Mouse (Mus musculus): ENCODE data around the gene Chaf1a. TPM values are rescaled to one million over a fixed set of nuclear protein-coding genes. Genes with fewer than 3 reads are reported as not detected.

The Chaf1a gene
- total and polyA plus RNA-seq, 3 experiments: 49.5 to 116 TPM; not detected in 1

DNA sequence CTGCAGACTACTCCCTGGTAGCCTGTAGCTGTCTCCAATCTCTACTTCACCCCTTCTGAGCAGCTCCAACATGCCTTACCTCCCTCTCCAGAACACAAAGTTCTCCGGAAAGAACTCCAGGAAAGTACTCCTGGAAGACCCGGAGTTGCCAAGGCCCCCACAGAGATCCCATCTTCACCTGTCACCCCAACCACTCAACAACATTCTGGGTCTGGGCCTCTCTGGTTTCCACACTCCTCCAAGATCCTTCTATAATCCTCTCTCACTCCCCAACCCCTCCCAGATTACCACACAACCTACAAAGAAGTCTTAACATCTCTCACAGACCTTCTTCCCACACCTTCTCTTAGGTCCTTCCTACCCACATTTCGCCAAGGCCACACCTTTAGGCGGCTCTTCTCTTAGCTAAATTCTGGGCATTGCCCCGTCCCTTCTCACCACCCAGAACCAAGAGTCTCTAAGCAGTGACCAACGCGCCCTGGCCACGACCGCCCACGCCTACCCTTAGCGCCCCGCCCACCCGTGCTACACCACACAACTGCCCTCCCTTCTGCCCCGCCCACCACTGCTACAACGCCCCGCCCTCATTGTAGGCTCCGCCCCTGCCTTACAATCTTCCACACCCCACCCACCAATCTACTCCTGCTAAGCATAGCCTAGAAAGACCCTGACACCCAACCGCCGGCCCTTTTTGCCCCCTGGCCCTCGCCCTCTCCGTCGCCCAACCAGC, 34.0 kb downstream of the Chaf1a start:
- no peaks in the 10 kb centered on the region for H3K27me3 ChIP-seq (ENCODE audit: control insufficient read depth in 1 of 2, insufficient read depth in 2 of 2, low read length in 2 of 2)
- peaks cover 2% of the 10 kb centered on the region; the same call in 1 of the 2 replicates for H3K79me2 ChIP-seq (ENCODE audit: control insufficient read depth, insufficient read depth, low read length, poor library complexity)
- peak overlapping the region; percentile 88 to 92 for H3K4me3 ChIP-seq (ENCODE audit: control insufficient read depth in 1 of 2, insufficient read depth in 1 of 2, low read depth in 2 of 2, low read length in 2 of 2)
- no peak for TF ChIP-seq GATA1 (IDR thresholded peaks at IDR 0.05; ENCODE audit: low read depth, low read length)
- 0 out of 2 replicates have a peak, but pooled peaks have one; percentile 43 for TF ChIP-seq ZMIZ1 (IDR thresholded peaks at IDR 0.05; ENCODE audit: low read depth, low read length)
- peak overlapping the region; percentile 95 for H3K27ac ChIP-seq (ENCODE audit: control insufficient read depth, low read depth, low read length)
- H3K4me1 ChIP-seq (ENCODE audit: control insufficient read depth in 1 of 2, insufficient read depth in 2 of 2, low read length in 2 of 2): peaks cover 0 to 15% of the 10 kb centered on the region in 2 experiments; a peak in 2 of 4 replicates
- H3K9ac ChIP-seq (ENCODE audit: control insufficient read depth, low read depth, low read length, poor library complexity, severe bottlenecking): peak overlapping the region; percentile 95
- DNase-seq (ENCODE audit: low read depth, low spot score): peak; percentile 91
- H3K36me3 ChIP-seq (ENCODE audit: control insufficient read depth in 1 of 2, insufficient read depth in 2 of 2, low read length in 2 of 2): peaks cover 0 to 6% of the 10 kb centered on the region in 2 experiments; a peak in 2 of 4 replicates
- no peaks in the 10 kb centered on the region for H3K9me3 ChIP-seq (replicated peaks; ENCODE audit: insufficient read depth, low read length)

DNA sequence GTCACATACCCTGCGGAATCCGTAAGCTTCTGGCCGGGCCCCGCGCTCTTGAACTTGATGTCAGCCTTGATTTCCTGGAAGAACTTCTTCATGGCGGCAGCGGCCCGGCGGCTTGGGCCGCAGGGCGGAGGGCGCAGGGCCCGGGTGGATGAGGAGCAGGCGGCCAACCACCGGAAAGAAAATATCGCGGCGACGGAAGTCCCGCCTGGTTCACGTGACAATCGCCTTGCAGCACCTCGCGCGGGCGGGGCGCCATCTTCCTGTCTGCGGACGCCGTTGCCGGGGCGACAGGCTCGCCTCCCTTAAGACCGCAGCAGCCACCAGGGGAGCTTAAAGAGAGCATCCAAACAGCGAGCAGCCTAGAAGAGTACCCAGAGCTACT, 34.6 kb downstream of the Chaf1a start, which contains the start of gene Ubxn6:
Gene Ubxn6, minus strand, starts transcription at position 202 of the 382 bp plus-strand sequence.
- peaks cover 4% of the 10 kb centered on the region for H3K79me2 ChIP-seq (ENCODE audit: control insufficient read depth, insufficient read depth, low read length, poor library complexity)
- H3K36me3 ChIP-seq (ENCODE audit: control insufficient read depth in 1 of 2, insufficient read depth in 2 of 2, low read length in 2 of 2): peaks cover 0 to 6% of the 10 kb centered on the region in 2 experiments; a peak in 2 of 4 replicates
- no peaks in the 10 kb centered on the region for H3K27me3 ChIP-seq (ENCODE audit: control insufficient read depth in 1 of 2, insufficient read depth in 2 of 2, low read length in 2 of 2)
- TF ChIP-seq GABPA (IDR thresholded peaks at IDR 0.05; ENCODE audit: low read depth, low read length): no peak
- TF ChIP-seq NRF1 (IDR thresholded peaks at IDR 0.05; ENCODE audit: insufficient read depth, low read depth, low read length, poor library complexity, severe bottlenecking): 0 out of 2 replicates have a peak, but pooled peaks have one; percentile 7
- peak; percentile 51; the same call in 1 of the 2 replicates for TF ChIP-seq ETS1 (IDR thresholded peaks at IDR 0.05; ENCODE audit: low read depth, low read length)
- TF ChIP-seq POLR2AphosphoS5 (IDR thresholded peaks at IDR 0.05; ENCODE audit: borderline replicate concordance, low read depth, low read length): no peak
- TF ChIP-seq NELFE (IDR thresholded peaks at IDR 0.05; ENCODE audit: low read depth, low read length): peak; percentile 46; the same call in 1 of the 2 replicates
- TF ChIP-seq USF1 (IDR thresholded peaks at IDR 0.05; ENCODE audit: low read depth, low read length): peak; percentile 97
- peak; percentile 99 for TF ChIP-seq BHLHE40 (IDR thresholded peaks at IDR 0.05; ENCODE audit: borderline replicate concordance, low read depth, low read length)
- TF ChIP-seq USF2 (IDR thresholded peaks at IDR 0.05; ENCODE audit: borderline replicate concordance in 1 of 2, insufficient read depth in 1 of 2, low read depth in 1 of 2, low read length in 2 of 2): peak in 1 of 2 experiments; percentile 71; a peak in 2 of 4 replicates
- TF ChIP-seq MAZ (IDR thresholded peaks at IDR 0.05; ENCODE audit: low read depth, low read length): peak; percentile 96
- TF ChIP-seq TBP (IDR thresholded peaks at IDR 0.05; ENCODE audit: low read depth, low read length): 0 out of 2 replicates have a peak, but pooled peaks have one; percentile 39
- TF ChIP-seq MXI1 (IDR thresholded peaks at IDR 0.05; ENCODE audit: low read depth, low read length): peak; percentile 96
- TF ChIP-seq MAFK (IDR thresholded peaks at IDR 0.05; ENCODE audit: borderline replicate concordance, low read depth, low read length): no peak
- TF ChIP-seq RAD21 (IDR thresholded peaks at IDR 0.05; ENCODE audit: low read depth, low read length): no peak
- TF ChIP-seq ZNF384 (IDR thresholded peaks at IDR 0.05; ENCODE audit: low read depth, low read length): no peak
- no peak; the same call in 1 of the 2 replicates for TF ChIP-seq POLR2AphosphoS2 (IDR thresholded peaks at IDR 0.05; ENCODE audit: low read length)
- no peak for TF ChIP-seq UBTF (IDR thresholded peaks at IDR 0.05; ENCODE audit: borderline replicate concordance, insufficient read depth, low read depth, low read length)
- no peak for TF ChIP-seq E2F4 (IDR thresholded peaks at IDR 0.05; ENCODE audit: borderline replicate concordance, low read depth, low read length)
- peak; percentile 89 for TF ChIP-seq HCFC1 (IDR thresholded peaks at IDR 0.05; ENCODE audit: low read depth, low read length)
- TF ChIP-seq POLR2A (IDR thresholded peaks at IDR 0.05; ENCODE audit: control insufficient read depth in 1 of 2, insufficient read depth in 1 of 2, low read depth in 1 of 2, low read length in 2 of 2, poor library complexity in 1 of 2): peak; percentile 75 to 77; a peak in 3 of 4 replicates
- peak; percentile 88 for TF ChIP-seq MAX (IDR thresholded peaks at IDR 0.05; ENCODE audit: low read length)
- peak; percentile 85 for TF ChIP-seq ELF1 (IDR thresholded peaks at IDR 0.05; ENCODE audit: low read depth, low read length)
- TF ChIP-seq CTCF (IDR thresholded peaks at IDR 0.05 in 2 of 3, conservative IDR thresholded peaks at IDR 0.05 in 1 of 3; ENCODE audit: control insufficient read depth in 1 of 3, insufficient read depth in 1 of 3, low read depth in 2 of 3, low read length in 3 of 3, poor library complexity in 1 of 3, severe bottlenecking in 1 of 3): no peak; a peak in 1 of 6 replicates
- TF ChIP-seq SIN3A (IDR thresholded peaks at IDR 0.05; ENCODE audit: low read length): peak; percentile 99
- no peak for TF ChIP-seq MYC (IDR thresholded peaks at IDR 0.05; ENCODE audit: low read depth, low read length)
- H3K9me3 ChIP-seq (replicated peaks; ENCODE audit: insufficient read depth, low read length): no peaks in the 10 kb centered on the region
- peak; percentile 98 for DNase-seq (ENCODE audit: low read depth, low spot score)
- H3K4me1 ChIP-seq (ENCODE audit: control insufficient read depth in 1 of 2, insufficient read depth in 2 of 2, low read length in 2 of 2): peaks cover 0 to 15% of the 10 kb centered on the region in 2 experiments; a peak in 2 of 4 replicates
- H3K4me3 ChIP-seq (ENCODE audit: control insufficient read depth in 1 of 2, insufficient read depth in 1 of 2, low read depth in 2 of 2, low read length in 2 of 2): peak within 1 kb of the TSS; percentile 88 to 92
- peak within 1 kb of the TSS; percentile 95 for H3K9ac ChIP-seq (ENCODE audit: control insufficient read depth, low read depth, low read length, poor library complexity, severe bottlenecking)
- peak within 1 kb of the TSS; percentile 95 for H3K27ac ChIP-seq (ENCODE audit: control insufficient read depth, low read depth, low read length)

Data from MEL (cell line).